Mouse (Mus musculus) ES-Bruce4 (cell line): ENCODE measurements at regions not wholly inside any gene's neighbourhood (a gene's known extent, or its start where the extent isn't known, plus 50 kb on each side); places are given as distances from the start of the nearest gene placed in this dataset.
"Not testable (repeated sequence)": the region's sequence is repeated elsewhere in the genome, so short reads cannot be mapped to it uniquely, and the experiment has no call there.

Experiments
- H3K27ac ChIP-seq: 2 replicates; pipeline ENCODE4 v1.5.1; 2012; ENCODE audit warnings: low read length, inconsistent platforms; ENCODE audit not compliant: insufficient read depth
- H3K27me3 ChIP-seq: 2 replicates; pipeline ENCODE4 v1.6.1; 2012; ENCODE audit warnings: mild to moderate bottlenecking, low read length, inconsistent platforms; ENCODE audit not compliant: control insufficient read depth, poor library complexity, insufficient read depth, severe bottlenecking
- H3K36me3 ChIP-seq: 2 replicates; pipeline ENCODE4 v1.6.1; 2012; ENCODE audit warnings: inconsistent platforms, mild to moderate bottlenecking, low read length, moderate library complexity; ENCODE audit not compliant: control insufficient read depth, poor library complexity, insufficient read depth, severe bottlenecking
- H3K4me1 ChIP-seq: one replicate; pipeline ENCODE4 v1.8.1; 2011; ENCODE audit warnings: low read length; ENCODE audit not compliant: control insufficient read depth, insufficient read depth
- H3K4me3 ChIP-seq: 2 replicates; pipeline ENCODE4 v1.5.1; 2011; ENCODE audit warnings: low read depth, mild to moderate bottlenecking, low read length
- H3K9ac ChIP-seq: 2 replicates; pipeline ENCODE4 v1.6.1; 2012; ENCODE audit warnings: low read depth, mild to moderate bottlenecking, inconsistent platforms; ENCODE audit not compliant: poor library complexity, severe bottlenecking
- H3K9me3 ChIP-seq: replicated peaks from 2 replicates; pipeline ENCODE4 v1.6.1; 2012; ENCODE audit warnings: mild to moderate bottlenecking, low read length, inconsistent platforms; ENCODE audit not compliant: control insufficient read depth, poor library complexity, insufficient read depth, severe bottlenecking
- CTCF ChIP-seq: IDR thresholded peaks from one replicate; pipeline ENCODE4 v1.8.1; 2011; ENCODE audit warnings: low read depth, low read length
- EP300 ChIP-seq: IDR thresholded peaks from 2 replicates; pipeline ENCODE4 v1.6.1; 2011; ENCODE audit warnings: low read depth, low read length; ENCODE audit not compliant: insufficient read depth
- POLR2A ChIP-seq: IDR thresholded peaks from one replicate; pipeline ENCODE4 v1.8.1; 2011; ENCODE audit warnings: low read length; ENCODE audit not compliant: insufficient read depth

- no peaks in the 10 kb centered on the region for H3K27me3 ChIP-seq
- H3K9me3 ChIP-seq: no peaks in the 10 kb centered on the region
- no peak overlapping the region for H3K9ac ChIP-seq
These were observed 203.1 kb downstream of the Kif20b start for GRCm38 (mm10) chr19:35125278-35125677.

DNA sequence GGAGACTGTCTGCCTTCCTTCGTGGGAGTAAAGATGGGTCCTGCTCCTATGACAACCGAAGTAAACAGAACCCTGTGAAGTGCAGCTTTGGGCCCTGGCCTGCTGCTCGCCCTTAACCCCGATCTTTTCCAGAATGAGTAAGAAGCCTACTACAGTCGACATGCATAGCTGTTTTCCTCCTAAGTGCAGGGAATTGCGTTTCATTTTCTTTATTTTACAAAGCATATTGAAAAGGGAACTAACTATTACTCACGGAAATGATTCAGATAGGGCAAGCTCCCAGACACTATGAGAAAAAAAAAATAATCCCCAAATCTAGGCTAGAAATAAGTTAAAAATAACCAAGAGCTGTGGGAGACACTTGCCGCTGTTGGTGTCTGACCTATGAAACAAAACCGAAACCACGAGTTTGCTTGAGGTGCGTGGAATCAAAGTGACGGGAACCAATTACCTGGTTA is 204.5 kb downstream of the Kif20b start:
- no peaks in the 10 kb centered on the region for H3K27me3 ChIP-seq
- TF ChIP-seq CTCF: no peak
- H3K9ac ChIP-seq: no peak overlapping the region
- no peak overlapping the region for H3K4me3 ChIP-seq
- H3K27ac ChIP-seq: no peak overlapping the region
- no peaks in the 10 kb centered on the region for H3K36me3 ChIP-seq
- no peaks in the 10 kb centered on the region for H3K9me3 ChIP-seq
- no peaks in the 10 kb centered on the region for H3K4me1 ChIP-seq

More at GRCm38 (mm10) chr19:35125278-35125677, 203.1 kb downstream of the Kif20b start:
- Histone ChIP-seq H3K36me3 (no peaks in the 10 kb centered on the region), H3K4me3 (no peak overlapping the region), H3K4me1 (no peaks in the 10 kb centered on the region), H3K27ac (no peak overlapping the region)
- TF ChIP-seq POLR2A (no peak), CTCF (no peak), EP300 (no peak)

- no peaks in the 10 kb centered on the region for H3K9me3 ChIP-seq
- no peaks in the 10 kb centered on the region for H3K4me1 ChIP-seq
- H3K36me3 ChIP-seq: no peaks in the 10 kb centered on the region
- no peak overlapping the region for H3K9ac ChIP-seq
- no peak overlapping the region for H3K4me3 ChIP-seq
- TF ChIP-seq EP300 (no peak), POLR2A (no peak), CTCF (no peak)
- no peak overlapping the region for H3K27ac ChIP-seq
- H3K27me3 ChIP-seq: no peaks in the 10 kb centered on the region
These were observed 205.9 kb downstream of the Kif20b start for GRCm38 (mm10) chr19:35128104-35128503.

GRCm38 (mm10) chr19:35143131-35143530 is 221.0 kb downstream of the Kif20b start:
- no peak overlapping the region for H3K4me3 ChIP-seq
- H3K27me3 ChIP-seq: no peaks in the 10 kb centered on the region
- H3K4me1 ChIP-seq: no peaks in the 10 kb centered on the region
- H3K36me3 ChIP-seq: no peaks in the 10 kb centered on the region
- no peak overlapping the region for H3K9ac ChIP-seq
- H3K9me3 ChIP-seq: no peaks in the 10 kb centered on the region
- H3K27ac ChIP-seq: no peak overlapping the region
- TF ChIP-seq POLR2A (no peak), EP300 (no peak), CTCF (no peak)

GRCm38 (mm10) chr19:35143781-35144180 is 221.6 kb downstream of the Kif20b start:
- no peak for TF ChIP-seq POLR2A
- no peak for TF ChIP-seq CTCF
- no peak for TF ChIP-seq EP300
- no peaks in the 10 kb centered on the region for H3K27me3 ChIP-seq

DNA sequence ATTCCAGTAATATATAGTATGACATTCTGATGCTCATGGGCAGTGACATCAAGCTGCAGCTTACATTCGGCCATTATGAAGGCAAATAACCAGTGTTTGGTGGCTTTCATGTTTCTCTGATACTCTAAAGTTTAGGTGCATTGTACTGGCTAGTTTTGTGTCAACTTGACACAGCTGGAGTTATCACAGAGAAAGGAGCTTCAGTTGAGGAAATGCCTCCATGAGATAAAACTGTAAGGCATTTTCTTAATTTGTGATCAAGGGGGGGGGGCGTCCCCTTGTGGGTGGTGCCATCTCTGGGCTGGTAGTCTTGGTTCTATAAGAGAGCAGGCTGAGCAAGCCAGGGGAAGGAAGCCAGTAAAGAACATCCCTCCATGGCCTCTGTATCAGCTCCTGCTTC is 227.3 kb downstream of the Kif20b start:
- H3K27me3 ChIP-seq, H3K27ac ChIP-seq, H3K9me3 ChIP-seq, H3K4me1 ChIP-seq, H3K9ac ChIP-seq, H3K36me3 ChIP-seq, H3K4me3 ChIP-seq: not testable (repeated sequence)

More at GRCm38 (mm10) chr19:35143781-35144180, 221.6 kb downstream of the Kif20b start:
- Histone ChIP-seq H3K4me3 (no peak overlapping the region), H3K9ac (no peak overlapping the region), H3K36me3 (no peaks in the 10 kb centered on the region), H3K27ac (no peak overlapping the region), H3K4me1 (no peaks in the 10 kb centered on the region), H3K9me3 (no peaks in the 10 kb centered on the region)
